7 mouse cellular contexts compared by ENCODE assay signal in genomic region chr2:103970791-103971649, GRCm38 (mm10). TPM values are rescaled to one million over a fixed set of nuclear protein-coding genes. Genes with fewer than 3 reads are reported as not detected.
DNase-seq lines count a peak whose midpoint lies in the region; ATAC-seq and TF ChIP-seq lines count a peak whose summit lies in the region.

No protein-coding gene starts in this region.

- TF ChIP-seq CTCF in ES-Bruce4 (IDR thresholded peaks at IDR 0.05; ENCODE audit: low read depth, low read length) (no peak), MEL (IDR thresholded peaks at IDR 0.05 in 2 of 3, conservative IDR thresholded peaks at IDR 0.05 in 1 of 3; ENCODE audit: control insufficient read depth in 1 of 3, insufficient read depth in 1 of 3, low read depth in 2 of 3, low read length in 3 of 3, poor library complexity in 1 of 3, severe bottlenecking in 1 of 3) (no peak)

- TF ChIP-seq POLR2A in ES-Bruce4 (IDR thresholded peaks at IDR 0.05; ENCODE audit: insufficient read depth, low read length) (no peak), MEL (IDR thresholded peaks at IDR 0.05; ENCODE audit: control insufficient read depth in 1 of 2, insufficient read depth in 1 of 2, low read depth in 1 of 2, low read length in 2 of 2, poor library complexity in 1 of 2) (0 out of 4 replicates have a peak, but pooled peaks of 1 of the 2 experiments have one; percentile 39)

- peak; percentile 50 for DNase-seq in MEL (ENCODE audit: low read depth, low spot score)
- peak; percentile 21 for DNase-seq in heart, adult 8-10 months (ENCODE audit: low spot score)
- DNase-seq in left cerebral cortex, postnatal 10 days (ENCODE audit: extremely low spot score in 1 of 2, low spot score in 2 of 2) = no peak
- no peak for DNase-seq in frontal cortex, postnatal 36 days (ENCODE audit: low spot score in 2 of 2)

- no peaks in the 10 kb centered on the region for H3K4me1 ChIP-seq in ES-Bruce4 (ENCODE audit: control insufficient read depth, insufficient read depth, low read length)
- H3K4me1 ChIP-seq in MEL (ENCODE audit: control insufficient read depth in 1 of 2, insufficient read depth in 2 of 2, low read length in 2 of 2) = peaks cover 13 to 14% of the 10 kb centered on the region in 2 experiments
- peaks cover 10% of the 10 kb centered on the region for H3K4me1 ChIP-seq in kidney, embryonic 16.5 days (ENCODE audit: insufficient read depth, low read length)

- H3K9ac ChIP-seq in ES-Bruce4 (ENCODE audit: low read depth, poor library complexity, severe bottlenecking) (peak overlapping the region; percentile 71), MEL (ENCODE audit: control insufficient read depth, low read depth, low read length, poor library complexity, severe bottlenecking) (peak overlapping the region; percentile 98)
- H3K9ac ChIP-seq in kidney, embryonic 16.5 days (replicated peaks; ENCODE audit: low read length) = peak overlapping the region; percentile 73

- 1% methylated on average over 32 of the region's 32 CpGs for WGBS in kidney, embryonic 16.5 days

- no peaks in the 10 kb centered on the region for H3K9me3 ChIP-seq in ES-Bruce4 (replicated peaks; ENCODE audit: control insufficient read depth, insufficient read depth, low read length, poor library complexity, severe bottlenecking)
- no peaks in the 10 kb centered on the region for H3K9me3 ChIP-seq in MEL (replicated peaks; ENCODE audit: insufficient read depth, low read length)
- no peaks in the 10 kb centered on the region for H3K9me3 ChIP-seq in kidney, embryonic 16.5 days (ENCODE audit: low read length)

- intact Hi-C loops in left cerebral cortex, postnatal 10 days (cut with DNase I) = loop anchor here (10.0 kb wide), 1 partner anchor 406 kb away; the partner anchor contains the start of gene Abtb2

- peak overlapping the region; percentile 93 for H3K4me2 ChIP-seq in kidney, embryonic 16.5 days (replicated peaks; ENCODE audit: low read depth, low read length)

- H3K36me3 ChIP-seq in ES-Bruce4 (ENCODE audit: control insufficient read depth, insufficient read depth, low read length, poor library complexity, severe bottlenecking) = no peaks in the 10 kb centered on the region
- H3K36me3 ChIP-seq in MEL (ENCODE audit: control insufficient read depth in 1 of 2, insufficient read depth in 2 of 2, low read length in 2 of 2) = peaks cover 22 to 38% of the 10 kb centered on the region in 2 experiments
- no peaks in the 10 kb centered on the region for H3K36me3 ChIP-seq in kidney, embryonic 16.5 days (ENCODE audit: insufficient read depth, low read length)

- no peak; the same call in 1 of the 2 replicates for ATAC-seq in kidney, embryonic 16.5 days (ENCODE audit: low FRiP score, low TSS enrichment)
- 0 out of 2 replicates have a peak, but pooled peaks have one; percentile 7 for ATAC-seq in monocyte, adult 5-6 weeks (replicated peaks; ENCODE audit: insufficient number of reproducible peaks, low FRiP score, low TSS enrichment, poor library complexity, severe bottlenecking)

- peaks cover 73% of the 10 kb centered on the region for H3K79me2 ChIP-seq in MEL (ENCODE audit: control insufficient read depth, insufficient read depth, low read length, poor library complexity)

- peak overlapping the region; percentile 62 for H3K4me3 ChIP-seq in ES-Bruce4 (ENCODE audit: low read depth, low read length)
- H3K4me3 ChIP-seq in MEL (ENCODE audit: control insufficient read depth in 1 of 2, insufficient read depth in 1 of 2, low read depth in 2 of 2, low read length in 2 of 2) = peak overlapping the region; percentile 86 to 97
- H3K4me3 ChIP-seq in kidney, embryonic 16.5 days (ENCODE audit: low read length) = peak overlapping the region; percentile 75

- no peak for TF ChIP-seq EP300 in ES-Bruce4 (IDR thresholded peaks at IDR 0.05; ENCODE audit: insufficient read depth, low read depth, low read length)
- TF ChIP-seq EP300 in MEL (IDR thresholded peaks at IDR 0.05; ENCODE audit: low read depth in 1 of 2, low read length in 2 of 2) = no peak

- no peak for TF ChIP-seq RAD21 in MEL (IDR thresholded peaks at IDR 0.05; ENCODE audit: low read depth, low read length)

- H3K27ac ChIP-seq in ES-Bruce4 (ENCODE audit: insufficient read depth, low read length) (no peak overlapping the region), MEL (ENCODE audit: control insufficient read depth, low read depth, low read length) (peak overlapping the region; percentile 93)
- peak overlapping the region; percentile 48 for H3K27ac ChIP-seq in kidney, embryonic 16.5 days (ENCODE audit: low read length)

- H3K27me3 ChIP-seq in ES-Bruce4 (ENCODE audit: control insufficient read depth, insufficient read depth, low read length, poor library complexity, severe bottlenecking) (peaks cover 30% of the 10 kb centered on the region), MEL (ENCODE audit: control insufficient read depth in 1 of 2, insufficient read depth in 2 of 2, low read length in 2 of 2) (no peaks in the 10 kb centered on the region)
- H3K27me3 ChIP-seq in kidney, embryonic 16.5 days (ENCODE audit: insufficient read depth, low read length) = peaks cover 41% of the 10 kb centered on the region

TF ChIP-seq in MEL, 35 proteins besides CTCF, POLR2A, EP300 and RAD21:
- TF ChIP-seq ZNF384 (IDR thresholded peaks at IDR 0.05; ENCODE audit: low read depth, low read length) (peak; percentile 34), JUND (IDR thresholded peaks at IDR 0.05; ENCODE audit: low read depth, low read length) (no peak), TBP (IDR thresholded peaks at IDR 0.05; ENCODE audit: low read depth, low read length) (peak; percentile 48), MXI1 (IDR thresholded peaks at IDR 0.05; ENCODE audit: low read depth, low read length) (0 out of 2 replicates have a peak, but pooled peaks have one; percentile 13)

RNA-seq across cellular contexts. Expression of gene Lmo2, which starts 13.2 kb away (rescaled TPM):
- polyA plus RNA-seq in ES-Bruce4 (2011; ENCODE audit: insufficient read depth, insufficient read length, low read depth, missing spikeins) (0.78 TPM in 1 of 2 replicates, not detected in the other), MEL (2012; ENCODE audit: insufficient read depth in 1 of 2, insufficient read length in 2 of 2, low read depth in 1 of 2, low replicate concordance in 2 of 2, missing spikeins in 1 of 2) (100 to 1,000 TPM in 1 of 2 experiments, 10 to 100 TPM in 1; 96.2 to 184 TPM)
- total RNA-seq in MEL (2012; rRNA removed) = 258 and 278 TPM in 2 replicates
- total RNA-seq in heart, adult 8-10 months (2022) = 10 to 100 TPM; 25.6 to 27.7 (median 26.0) TPM
- 33.1 and 34.9 TPM in 2 replicates for polyA plus RNA-seq in kidney, embryonic 16.5 days (2015; fragmentation: Nextera tagmentation; extraction: Ambion mirVana)
- total RNA-seq in monocyte, adult 5-6 weeks (2017) = 50.1 to 71.8 TPM (median 67.7 TPM) in 3 replicates
- 10 to 100 TPM; 17.2 to 21.3 TPM for total RNA-seq in left cerebral cortex, postnatal 10 days (2021)

RNA-seq across cellular contexts. Expression of gene Fbxo3, which starts 56.5 kb away (rescaled TPM):
- polyA plus RNA-seq in ES-Bruce4 (2011; ENCODE audit: insufficient read depth, insufficient read length, low read depth, missing spikeins) (36.5 and 41.1 TPM in 2 replicates), MEL (2012; ENCODE audit: insufficient read depth in 1 of 2, insufficient read length in 2 of 2, low read depth in 1 of 2, low replicate concordance in 2 of 2, missing spikeins in 1 of 2) (10 to 100 TPM; 41.9 to 55.4 TPM)
- 30.9 and 32.7 TPM in 2 replicates for total RNA-seq in MEL (2012; rRNA removed)
- 10 to 100 TPM; 51.5 to 57.2 (median 52.1) TPM for total RNA-seq in heart, adult 8-10 months (2022)
- polyA plus RNA-seq in kidney, embryonic 16.5 days (2015; fragmentation: Nextera tagmentation; extraction: Ambion mirVana) = 59.7 and 61.1 TPM in 2 replicates
- total RNA-seq in monocyte, adult 5-6 weeks (2017) = 38.1 to 50.3 TPM (median 42.5 TPM) in 3 replicates
- 10 to 100 TPM; 53.6 to 53.8 TPM for total RNA-seq in left cerebral cortex, postnatal 10 days (2021)

RNA-seq across cellular contexts. Expression of gene 4931422A03Rik, which starts 57.1 kb away (rescaled TPM):
- polyA plus RNA-seq in ES-Bruce4 (2011; ENCODE audit: insufficient read depth, insufficient read length, low read depth, missing spikeins) (not detected in 2 replicates), MEL (2012; ENCODE audit: insufficient read depth in 1 of 2, insufficient read length in 2 of 2, low read depth in 1 of 2, low replicate concordance in 2 of 2, missing spikeins in 1 of 2) (1 to 10 TPM in 1 of 2 experiments, not detected in 1; 4.9 TPM)
- 0.50 TPM in 1 of 2 replicates, not detected in the other for total RNA-seq in MEL (2012; rRNA removed)
- total RNA-seq in heart, adult 8-10 months (2022) = not detected
- 2.0 and 2.6 TPM in 2 replicates for polyA plus RNA-seq in kidney, embryonic 16.5 days (2015; fragmentation: Nextera tagmentation; extraction: Ambion mirVana)
- total RNA-seq in monocyte, adult 5-6 weeks (2017) = not detected in 3 replicates
- total RNA-seq in left cerebral cortex, postnatal 10 days (2021) = not detected

Comparison
In these comparisons a context has a peak if more than half of its experiments do, and no peak if none do; other contexts are left out.
1. DNase-seq: peak in MEL (single experiment) and heart, adult 8-10 months (single experiment); none in left cerebral cortex, postnatal 10 days (0 of 2) and frontal cortex, postnatal 36 days (0 of 2).
2. Peak in every context shown above with its lines, with median percentiles within 50 percentile points of each other: H3K4me3 ChIP-seq and H3K9ac ChIP-seq.